Comparison of ENCODE assay signal across 8 mouse cellular contexts in the genomic region with DNA sequence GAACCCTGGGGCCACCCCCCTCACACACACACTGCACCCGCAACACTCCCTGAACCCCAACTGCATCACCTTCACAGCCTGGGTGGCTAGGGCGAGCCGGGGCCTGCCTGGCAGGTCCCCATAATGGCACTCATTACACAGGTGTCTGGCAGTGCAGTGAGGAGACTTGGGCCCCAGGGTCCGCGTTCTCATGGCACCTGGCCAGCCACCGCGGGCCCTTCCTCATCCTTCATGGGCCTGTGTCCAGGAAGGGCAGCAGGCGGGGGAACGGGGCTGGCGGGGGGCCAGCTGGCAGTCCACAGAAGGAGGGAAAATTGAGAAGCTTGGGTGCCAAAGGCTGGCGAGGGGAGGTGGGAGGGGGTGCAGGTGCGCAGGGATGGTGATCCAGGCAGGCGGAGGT.
DNase-seq lines count a peak whose midpoint lies in the region; ATAC-seq lines count a peak whose summit lies in the region.

No protein-coding gene starts in this region.

- H3K27ac ChIP-seq in forebrain, embryonic 14.5 days (ENCODE audit: low read depth, low read length): no peak overlapping the region
- no peak overlapping the region for H3K27ac ChIP-seq in forebrain, embryonic 11.5 days (ENCODE audit: low read depth, low read length)
- peak overlapping the region; percentile 75 for H3K27ac ChIP-seq in lung, embryonic 15.5 days
- H3K27ac ChIP-seq in limb, embryonic 13.5 days: no peak overlapping the region

- no peak overlapping the region for H3K4me3 ChIP-seq in forebrain, embryonic 14.5 days (ENCODE audit: low read depth, low read length)
- no peak overlapping the region for H3K4me3 ChIP-seq in forebrain, embryonic 11.5 days (ENCODE audit: low read depth, low read length)
- H3K4me3 ChIP-seq in lung, embryonic 15.5 days: no peak overlapping the region
- H3K4me3 ChIP-seq in limb, embryonic 13.5 days: no peak overlapping the region

- peak; percentile 71 for DNase-seq in forebrain, embryonic 14.5 days (ENCODE audit: low spot score)
- DNase-seq in forebrain, embryonic 11.5 days (ENCODE audit: low spot score): no peak
- DNase-seq in lung, postnatal 36 days: no peak
- peak; percentile 54 for DNase-seq in adrenal gland, postnatal 25 days
- DNase-seq in gastrocnemius, postnatal 14 days: no peak

- H3K9me3 ChIP-seq in forebrain, embryonic 14.5 days (replicated peaks; ENCODE audit: control insufficient read depth, low read length): no peaks in the 10 kb centered on the region
- no peaks in the 10 kb centered on the region for H3K9me3 ChIP-seq in forebrain, embryonic 11.5 days (ENCODE audit: control insufficient read depth, low read length)
- H3K9me3 ChIP-seq in lung, embryonic 15.5 days: no peaks in the 10 kb centered on the region
- H3K9me3 ChIP-seq in limb, embryonic 13.5 days: no peaks in the 10 kb centered on the region

- no peaks in the 10 kb centered on the region for H3K36me3 ChIP-seq in forebrain, embryonic 14.5 days (ENCODE audit: control insufficient read depth, insufficient read depth, low read length)
- no peaks in the 10 kb centered on the region for H3K36me3 ChIP-seq in forebrain, embryonic 11.5 days (ENCODE audit: control insufficient read depth, insufficient read depth, low read length)
- no peaks in the 10 kb centered on the region for H3K36me3 ChIP-seq in lung, embryonic 15.5 days
- no peaks in the 10 kb centered on the region for H3K36me3 ChIP-seq in limb, embryonic 13.5 days

- ATAC-seq in forebrain, embryonic 14.5 days: peak; percentile 70
- ATAC-seq in forebrain, embryonic 11.5 days (replicated peaks; ENCODE audit: low FRiP score): no peak
- ATAC-seq in lung, embryonic 15.5 days (ENCODE audit: borderline replicate concordance, extremely low read depth, low FRiP score, low TSS enrichment): no peak; the same call in 1 of the 2 replicates
- ATAC-seq in limb, embryonic 13.5 days (ENCODE audit: low FRiP score, low read depth): 0 out of 2 replicates have a peak, but pooled peaks have one; percentile 33
- ATAC-seq in megakaryocyte-erythroid progenitor cell, adult 5-6 weeks (replicated peaks; ENCODE audit: low FRiP score, low TSS enrichment, poor library complexity, severe bottlenecking): no peak

- WGBS in forebrain, embryonic 14.5 days: 40% methylated on average over 13 of the region's 13 CpGs
- 94% methylated on average over 13 of the region's 13 CpGs for WGBS in forebrain, embryonic 11.5 days
- 24% methylated on average over 13 of the region's 13 CpGs for WGBS in lung, embryonic 15.5 days
- 58% methylated on average over 13 of the region's 13 CpGs for WGBS in limb, embryonic 13.5 days

- H3K4me2 ChIP-seq in forebrain, embryonic 14.5 days (ENCODE audit: low read length): no peak overlapping the region
- H3K4me2 ChIP-seq in forebrain, embryonic 11.5 days (ENCODE audit: low read depth, low read length, severe bottlenecking): no peak overlapping the region
- H3K4me2 ChIP-seq in lung, embryonic 15.5 days: no peak overlapping the region
- H3K4me2 ChIP-seq in limb, embryonic 13.5 days (replicated peaks): no peak overlapping the region

- no peaks in the 10 kb centered on the region for H3K4me1 ChIP-seq in forebrain, embryonic 14.5 days (ENCODE audit: control insufficient read depth, insufficient read depth, low read length)
- H3K4me1 ChIP-seq in forebrain, embryonic 11.5 days (replicated peaks; ENCODE audit: control insufficient read depth, insufficient read depth, low read length): no peaks in the 10 kb centered on the region
- H3K4me1 ChIP-seq in lung, embryonic 15.5 days: peaks cover 30% of the 10 kb centered on the region
- H3K4me1 ChIP-seq in limb, embryonic 13.5 days: peaks cover 16% of the 10 kb centered on the region

- intact Hi-C loops in gastrocnemius, postnatal 14 days (cut with DNase I; ENCODE audit: low total_unique reads): no loop called here

- H3K27me3 ChIP-seq in forebrain, embryonic 14.5 days (replicated peaks; ENCODE audit: control insufficient read depth, insufficient read depth, low read length): no peaks in the 10 kb centered on the region
- no peaks in the 10 kb centered on the region for H3K27me3 ChIP-seq in forebrain, embryonic 11.5 days (ENCODE audit: control insufficient read depth, insufficient read depth, low read length)
- H3K27me3 ChIP-seq in lung, embryonic 15.5 days: no peaks in the 10 kb centered on the region
- H3K27me3 ChIP-seq in limb, embryonic 13.5 days: no peaks in the 10 kb centered on the region

- H3K9ac ChIP-seq in forebrain, embryonic 14.5 days (ENCODE audit: low read length): no peak overlapping the region
- H3K9ac ChIP-seq in forebrain, embryonic 11.5 days (ENCODE audit: low read length): no peak overlapping the region
- peak overlapping the region; percentile 4; the same call in 1 of the 2 replicates for H3K9ac ChIP-seq in lung, embryonic 15.5 days
- H3K9ac ChIP-seq in limb, embryonic 13.5 days: no peak overlapping the region

Comparison
In these comparisons a context has a peak if more than half of its experiments do, and no peak if none do; other contexts are left out.
1. ATAC-seq: peak in forebrain, embryonic 14.5 days (single experiment) and limb, embryonic 13.5 days (single experiment); none in forebrain, embryonic 11.5 days (single experiment), lung, embryonic 15.5 days (single experiment) and megakaryocyte-erythroid progenitor cell, adult 5-6 weeks (single experiment).
2. DNase-seq: peak in forebrain, embryonic 14.5 days (single experiment) and adrenal gland, postnatal 25 days (single experiment); none in forebrain, embryonic 11.5 days (single experiment), lung, postnatal 36 days (single experiment) and gastrocnemius, postnatal 14 days (single experiment).